Mouse (Mus musculus) CD8-positive naive resting alpha-beta T cell, adult 2 months (primary cell): ENCODE data around the gene Fmnl3.

Source experiments
- DNase-seq, 2 experiments: peaks; one replicate each; pipeline ENCODE4 v3.0.0; 2022; ENCODE audit warnings: low read depth in 2 of 2, low spot score in 2 of 2

Gene Fmnl3

DNA sequence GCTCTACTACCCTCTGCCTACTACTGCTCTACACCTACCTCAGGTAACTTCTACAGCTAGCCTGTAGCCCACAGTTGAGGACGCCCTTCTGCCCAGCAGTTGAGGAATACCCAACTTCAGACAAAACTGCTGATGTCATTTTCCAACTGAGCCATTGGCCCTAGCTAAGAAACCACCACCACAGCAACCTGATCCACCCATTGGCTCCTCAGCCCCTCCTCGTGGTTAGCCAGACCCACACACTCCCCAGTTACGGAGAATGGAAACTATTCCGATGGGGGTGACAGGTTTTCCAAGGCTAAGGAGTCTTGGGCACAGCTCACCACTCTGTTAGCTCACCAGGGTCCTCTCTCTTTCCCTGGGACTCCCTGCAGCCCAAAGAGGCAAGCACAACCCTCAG is 25.3 kb downstream of the Fmnl3 start:
- no peak for DNase-seq

GRCm38 (mm10) chr15:99344148-99344870 is 26.0 kb downstream of the Fmnl3 start:
- DNase-seq, result no peak

- DNase-seq, result no peak
Measured at GRCm38 (mm10) chr15:99343414-99344147, 26.7 kb downstream of the Fmnl3 start.

- no peak for DNase-seq
Measured at GRCm38 (mm10) chr15:99342194-99342981, 27.9 kb downstream of the Fmnl3 start.

DNA sequence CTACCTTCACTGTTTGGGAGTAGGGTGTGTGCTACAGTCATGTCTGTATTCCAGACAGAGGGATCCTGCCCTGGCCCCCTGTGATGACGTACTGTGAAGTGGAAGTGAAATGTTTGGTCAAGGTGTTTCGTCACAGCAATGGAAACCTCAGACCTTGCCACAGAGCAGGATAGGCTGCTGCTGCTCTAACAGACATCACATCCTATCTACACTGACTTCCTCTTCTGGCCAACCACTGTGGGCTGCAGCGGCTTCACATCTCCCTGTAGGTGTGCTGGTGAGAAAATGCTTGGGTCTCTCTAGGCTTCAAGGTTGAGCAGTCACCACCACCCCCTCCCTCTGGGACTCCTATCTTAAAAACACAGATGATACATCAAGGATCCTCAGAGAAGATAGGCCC is 29.2 kb downstream of the Fmnl3 start:
- DNase-seq, result peak; percentile 49 to 63

- DNase-seq, result no peak
Measured at GRCm38 (mm10) chr15:99339669-99340068, 30.6 kb downstream of the Fmnl3 start.

GRCm38 (mm10) chr15:99338916-99339315 is 31.4 kb downstream of the Fmnl3 start:
- no peak for DNase-seq

- DNase-seq, result peak; percentile 12 to 20
Measured at GRCm38 (mm10) chr15:99335801-99336320, 34.4 kb downstream of the Fmnl3 start.

GRCm38 (mm10) chr15:99334500-99334899 is 35.8 kb downstream of the Fmnl3 start:
- DNase-seq, result no peak

GRCm38 (mm10) chr15:99333676-99334065 is 36.6 kb downstream of the Fmnl3 start:
- no peak for DNase-seq

DNA sequence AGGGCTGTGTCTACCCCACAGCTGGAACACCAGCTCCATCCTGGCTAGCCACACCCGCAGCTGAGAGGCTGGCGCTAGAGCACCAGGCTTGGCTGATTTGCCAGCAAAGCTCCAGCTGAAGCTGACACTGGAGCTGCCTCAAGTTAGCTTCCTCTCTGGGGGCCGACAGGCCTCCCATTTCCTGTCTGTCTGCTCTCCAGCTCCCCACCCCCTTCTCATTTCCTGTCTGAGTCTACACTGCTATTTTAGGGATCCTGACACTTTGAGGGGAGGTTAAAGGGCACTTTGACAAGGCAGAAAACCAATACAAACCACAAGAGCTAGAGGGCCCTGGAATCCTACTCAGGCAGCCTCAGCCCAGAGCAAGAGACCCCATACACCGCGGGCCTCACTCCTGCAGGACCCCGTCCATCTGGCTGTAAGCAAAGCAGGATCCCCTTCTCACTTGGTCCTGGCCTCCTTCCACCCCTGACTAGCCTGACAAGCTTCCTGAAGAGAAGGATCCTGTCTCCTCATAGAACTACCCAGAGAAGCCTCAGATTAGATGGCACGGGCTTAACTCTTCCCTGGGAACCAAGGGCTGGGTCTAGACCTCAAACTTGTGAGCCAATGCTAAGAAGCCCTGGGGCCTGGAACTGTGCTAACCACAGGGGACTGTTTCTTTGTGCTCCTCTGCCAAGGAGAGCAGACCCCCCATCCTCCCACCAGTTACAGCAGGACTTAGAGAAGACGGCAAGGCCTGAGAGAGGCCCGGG is 37.2 kb downstream of the Fmnl3 start:
- peak; percentile 55 to 81 for DNase-seq

- no peak for DNase-seq
Measured at GRCm38 (mm10) chr15:99332111-99332510, 38.2 kb downstream of the Fmnl3 start.

DNA sequence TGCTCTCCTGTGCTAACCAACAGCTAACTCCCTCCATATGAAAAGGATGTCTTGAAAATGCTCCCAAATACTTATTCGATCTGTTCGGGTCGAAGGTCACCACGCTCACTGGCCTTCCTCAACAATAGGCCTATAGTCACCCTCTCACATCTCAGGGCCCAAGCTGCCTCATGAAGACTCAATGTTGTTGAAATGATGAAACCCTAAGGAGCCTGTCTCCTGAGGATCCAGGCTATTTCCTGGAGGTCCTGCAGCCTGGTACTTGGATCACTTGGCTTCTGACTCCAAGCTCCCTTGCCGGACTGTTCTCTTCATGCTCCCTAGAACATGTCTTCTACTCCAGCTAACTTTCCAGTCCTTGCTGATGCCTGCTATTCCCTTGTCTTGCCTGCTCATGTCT is 38.9 kb downstream of the Fmnl3 start:
- no peak for DNase-seq

GRCm38 (mm10) chr15:99330324-99330723 is 40.0 kb downstream of the Fmnl3 start:
- no peak for DNase-seq

- no peak for DNase-seq
Measured at GRCm38 (mm10) chr15:99328011-99328410, 42.3 kb downstream of the Fmnl3 start.

- peak; percentile 55 to 71 for DNase-seq
Measured at GRCm38 (mm10) chr15:99326959-99327358, 43.3 kb downstream of the Fmnl3 start.

GRCm38 (mm10) chr15:99326407-99326806 is 43.9 kb downstream of the Fmnl3 start:
- no peak for DNase-seq

GRCm38 (mm10) chr15:99325598-99325997 is 44.7 kb downstream of the Fmnl3 start:
- no peak for DNase-seq

- no peak for DNase-seq
Measured at GRCm38 (mm10) chr15:99324151-99324550, 46.1 kb downstream of the Fmnl3 start.

- no peak for DNase-seq
Measured at GRCm38 (mm10) chr15:99320978-99321377, 49.3 kb downstream of the Fmnl3 start.

- no peak for DNase-seq
Measured at GRCm38 (mm10) chr15:99320168-99320674, 50.1 kb downstream of the Fmnl3 start.
